Mouse (Mus musculus) heart, postnatal 0 days (tissue): ENCODE measurements around the gene Gda.

Experiments
- CTCF ChIP-seq: IDR thresholded peaks from 2 replicates; pipeline ENCODE4 v1.5.1; 2016; ENCODE audit warnings: antibody characterized with exemption, control low read depth, low read depth
- EP300 ChIP-seq: IDR thresholded peaks from 2 replicates; pipeline ENCODE4 v1.6.1; 2016; ENCODE audit warnings: antibody characterized with exemption, low read depth

- no peak for TF ChIP-seq CTCF
- TF ChIP-seq EP300 = no peak
Observed at GRCm38 (mm10) chr19:21481031-21481430, 7.8 kb upstream of the Gda start.
